Mouse (Mus musculus) left cerebral cortex, adult 8-10 months (tissue): Measurements from ENCODE around the gene Lasp1. TPM values are rescaled to one million over a fixed set of nuclear protein-coding genes. Genes with fewer than 3 reads are reported as not detected.

ENCODE experiments used
- DNase-seq, 2 experiments: peaks; one replicate each; pipeline ENCODE4 v3.0.0; 2022; ENCODE audit warnings: low spot score in 2 of 2
- total RNA-seq, 4 experiments: library from RNA; stranded (reverse); gene quantifications; 2 replicates each; pipeline ENCODE4 v1.2.4; 2022

Lasp1 gene
- total RNA-seq, 4 experiments from 2014 or later = 138 to 169 (median 155) TPM

- DNase-seq = no peak
Measured at GRCm38 (mm10) chr11:97810970-97811369, 12.2 kb downstream of the Lasp1 start.

- no peak for DNase-seq
Measured at GRCm38 (mm10) chr11:97811569-97812362, 13.0 kb downstream of the Lasp1 start.

- no peak for DNase-seq
Measured at GRCm38 (mm10) chr11:97812491-97812921, 13.7 kb downstream of the Lasp1 start.

- DNase-seq = no peak
Measured at GRCm38 (mm10) chr11:97813085-97813484, 14.3 kb downstream of the Lasp1 start.

- DNase-seq = peak in 1 of 2 experiments; percentile 26
Measured at GRCm38 (mm10) chr11:97813746-97814515, 15.1 kb downstream of the Lasp1 start.

GRCm38 (mm10) chr11:97815736-97816135, 16.9 kb downstream of the Lasp1 start:
- DNase-seq = no peak

- DNase-seq = no peak
Measured at GRCm38 (mm10) chr11:97816176-97816575, 17.4 kb downstream of the Lasp1 start.

GRCm38 (mm10) chr11:97816916-97817315, 18.1 kb downstream of the Lasp1 start:
- DNase-seq = no peak

- no peak for DNase-seq
Measured at GRCm38 (mm10) chr11:97817379-97817778, 18.6 kb downstream of the Lasp1 start.

GRCm38 (mm10) chr11:97818003-97818402, 19.2 kb downstream of the Lasp1 start:
- no peak for DNase-seq

- no peak for DNase-seq
Measured at GRCm38 (mm10) chr11:97818571-97818970, 19.8 kb downstream of the Lasp1 start.

GRCm38 (mm10) chr11:97819102-97819501, 20.3 kb downstream of the Lasp1 start:
- DNase-seq = no peak

GRCm38 (mm10) chr11:97819923-97820322, 21.1 kb downstream of the Lasp1 start:
- DNase-seq = no peak

GRCm38 (mm10) chr11:97820840-97821239, 22.0 kb downstream of the Lasp1 start:
- no peak for DNase-seq

- no peak for DNase-seq
Measured at GRCm38 (mm10) chr11:97821401-97822064, 22.7 kb downstream of the Lasp1 start.

GRCm38 (mm10) chr11:97822840-97823603, 24.2 kb downstream of the Lasp1 start:
- no peak for DNase-seq

- no peak for DNase-seq
Measured at GRCm38 (mm10) chr11:97824168-97824567, 25.4 kb downstream of the Lasp1 start.

GRCm38 (mm10) chr11:97824895-97825294, 26.1 kb downstream of the Lasp1 start:
- DNase-seq = no peak

- no peak for DNase-seq
Measured at GRCm38 (mm10) chr11:97825295-97825694, 26.5 kb downstream of the Lasp1 start.

GRCm38 (mm10) chr11:97825971-97826370, 27.2 kb downstream of the Lasp1 start:
- no peak for DNase-seq

GRCm38 (mm10) chr11:97826414-97826813, 27.6 kb downstream of the Lasp1 start:
- DNase-seq = no peak
